Mouse (Mus musculus): ENCODE data around the gene Got1. TPM values are rescaled to one million over a fixed set of nuclear protein-coding genes. Genes with fewer than 3 reads are reported as not detected.

Got1 gene
- total RNA-seq, 1 experiment from 2014 or later, result 191 TPM

Other genes starting within 250 kb of the Got1 start
- gene Hpse2, start 136.2 kb downstream of the Got1 start, total RNA-seq (2021), result not detected in 2 replicates
- 0.21 TPM in 1 of 2 replicates, not detected in the other for gene Cnnm1, start 84.2 kb downstream of the Got1 start, total RNA-seq (2021)
- not detected in 2 replicates for gene Nkx2-3, start 87.7 kb upstream of the Got1 start, total RNA-seq (2021)
- 78.7 and 96.2 TPM in 2 replicates for gene Slc25a28, start 150.3 kb upstream of the Got1 start, total RNA-seq (2021)
- 21.6 and 22.9 TPM in 2 replicates for gene Entpd7, start 165.1 kb upstream of the Got1 start, total RNA-seq (2021)
- gene Cutc, start 228.4 kb upstream of the Got1 start, total RNA-seq (2021), result 10.6 and 15.3 TPM in 2 replicates
- gene Cox15, start 228.4 kb upstream of the Got1 start, total RNA-seq (2021), result 48.5 and 49.6 TPM in 2 replicates

Data from adrenal gland, postnatal 25 days (tissue).